Mouse (Mus musculus): ENCODE measurements around the gene Pithd1. TPM values are rescaled to one million over a fixed set of nuclear protein-coding genes. Genes with fewer than 3 reads are reported as not detected.

Gene Pithd1
- polyA plus RNA-seq, 1 experiment from 2014 or later = 66.2 TPM

DNA sequence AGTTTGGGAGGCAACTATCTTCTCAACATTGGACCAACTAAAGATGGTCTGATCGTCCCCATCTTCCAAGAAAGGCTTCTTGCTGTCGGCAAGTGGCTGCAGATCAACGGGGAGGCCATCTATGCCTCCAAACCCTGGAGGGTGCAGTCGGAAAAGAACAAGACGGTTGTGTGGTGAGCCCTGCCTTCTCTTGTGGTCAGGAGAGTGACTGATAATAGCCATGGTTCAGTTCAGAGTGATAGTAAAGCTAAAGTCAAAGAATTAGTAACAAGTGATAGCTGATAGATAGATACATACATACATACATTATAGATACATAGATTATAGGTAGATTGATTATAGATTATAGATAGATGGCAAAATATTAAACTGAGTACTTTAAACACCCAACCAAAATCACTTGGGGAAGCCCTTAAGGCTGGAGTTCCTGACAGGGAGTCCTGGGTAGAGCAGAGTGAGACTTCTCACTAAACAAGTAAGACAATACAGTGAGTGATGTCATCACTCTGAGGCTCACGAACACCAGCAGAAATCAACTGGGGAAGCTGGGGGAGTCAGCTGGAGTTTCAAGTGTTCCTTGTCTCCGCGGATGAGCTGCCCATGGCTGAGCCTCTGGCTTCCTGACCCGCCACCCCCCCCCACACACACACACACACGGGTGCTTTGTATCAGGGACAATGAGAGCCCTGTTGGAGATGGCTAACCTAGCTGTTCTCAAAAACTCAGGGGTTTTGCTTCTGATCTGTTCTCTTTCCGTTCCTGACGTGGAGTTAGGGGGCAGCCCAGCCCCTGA, 52.2 kb downstream of the Pithd1 start:
- Histone ChIP-seq H3K36me3 (replicated peaks) (peaks cover 56% of the 10 kb centered on the region), H3K9me3 (no peaks in the 10 kb centered on the region), H3K4me1 (peaks cover 7% of the 10 kb centered on the region), H3K4me3 (0 out of 2 replicates have a peak overlapping the region, but pooled peaks have one; percentile 0), H3K27me3 (replicated peaks; ENCODE audit: low read depth, poor library complexity, severe bottlenecking) (no peaks in the 10 kb centered on the region), H3K27ac (replicated peaks) (peak overlapping the region; percentile 41)
- DNase-seq (ENCODE audit: low spot score) = peak; percentile 40
- 44% methylated on average over 12 of the region's 12 CpGs for WGBS

DNA sequence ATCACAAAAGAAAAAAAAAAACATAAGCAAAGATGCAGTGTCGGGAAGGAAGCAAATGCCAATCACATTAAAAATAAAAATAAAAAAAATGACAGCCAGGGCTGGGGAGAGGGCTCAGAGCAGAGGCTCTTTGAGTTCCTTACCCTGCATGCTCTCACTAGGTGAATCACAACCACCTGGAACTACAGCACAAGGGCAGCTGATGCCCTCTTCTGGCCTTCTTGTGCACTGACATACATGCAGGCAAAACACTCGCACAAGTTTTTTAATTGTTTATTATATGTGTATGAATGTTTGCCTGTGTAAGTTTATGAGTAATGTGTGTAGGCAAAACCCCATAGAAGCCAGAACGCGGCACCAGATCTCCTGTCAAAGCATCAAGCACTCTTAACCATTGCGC, 55.2 kb downstream of the Pithd1 start:
- peaks cover 7% of the 10 kb centered on the region for H3K4me1 ChIP-seq
- H3K27me3 ChIP-seq (replicated peaks; ENCODE audit: low read depth, poor library complexity, severe bottlenecking) = no peaks in the 10 kb centered on the region
- WGBS = 68% methylated on average over 5 of the region's 5 CpGs
- no peak overlapping the region for H3K4me3 ChIP-seq
- peaks cover 38% of the 10 kb centered on the region for H3K36me3 ChIP-seq (replicated peaks)
- H3K9me3 ChIP-seq = no peaks in the 10 kb centered on the region
- no peak overlapping the region for H3K27ac ChIP-seq (replicated peaks)
- DNase-seq (ENCODE audit: low spot score) = peak; percentile 32

DNA sequence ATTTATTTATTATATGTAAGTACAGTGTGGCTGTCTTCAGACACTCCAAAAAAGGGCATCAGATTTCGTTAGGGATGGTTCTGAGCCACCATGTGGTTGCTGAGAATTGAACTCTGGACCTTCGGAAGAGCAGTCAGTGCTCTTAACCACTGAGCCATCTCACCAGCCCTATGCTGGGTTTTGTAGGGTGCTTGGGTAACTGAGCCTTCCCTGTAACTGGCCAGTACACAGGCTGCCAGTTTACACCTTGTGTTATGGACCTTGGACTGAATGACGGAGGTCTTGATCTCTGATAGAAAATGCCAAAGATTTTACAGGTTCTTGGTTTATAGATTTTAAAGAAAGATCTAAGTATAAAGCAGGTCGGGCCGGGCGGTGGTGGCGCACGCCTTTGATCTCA, 56.8 kb downstream of the Pithd1 start:
- DNase-seq (ENCODE audit: low spot score) = no peak
- peaks cover 51% of the 10 kb centered on the region for H3K36me3 ChIP-seq (replicated peaks)
- WGBS = 93% methylated on average over 8 of the region's 8 CpGs
- no peak overlapping the region for H3K27ac ChIP-seq (replicated peaks)
- no peak overlapping the region for H3K4me3 ChIP-seq
- H3K4me1 ChIP-seq = peaks cover 4% of the 10 kb centered on the region
- no peaks in the 10 kb centered on the region for H3K9me3 ChIP-seq
- H3K27me3 ChIP-seq (replicated peaks; ENCODE audit: low read depth, poor library complexity, severe bottlenecking) = no peaks in the 10 kb centered on the region

DNA sequence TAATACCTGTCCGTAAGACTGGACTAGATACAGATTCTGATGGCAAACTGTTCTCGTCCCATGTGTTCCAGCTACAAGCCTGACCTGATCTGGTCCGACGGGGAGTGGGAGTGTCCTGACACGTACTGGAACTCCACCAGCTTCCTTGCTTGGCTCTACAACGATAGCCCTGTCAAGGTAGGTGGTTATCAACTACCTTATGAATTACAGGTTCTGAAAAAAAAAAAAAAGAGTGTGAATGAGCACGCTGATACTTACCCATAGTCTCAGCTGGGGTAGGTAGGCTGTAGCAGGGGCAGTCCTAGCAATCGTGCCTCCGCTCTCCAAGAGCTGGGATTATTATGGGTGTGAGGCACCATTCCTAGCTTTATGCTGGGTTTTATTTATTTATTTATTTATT, 57.2 kb downstream of the Pithd1 start:
- Histone ChIP-seq H3K4me1 (no peaks in the 10 kb centered on the region; the same call in 1 of the 2 replicates), H3K27ac (replicated peaks) (no peak overlapping the region), H3K4me3 (no peak overlapping the region), H3K36me3 (replicated peaks) (peaks cover 47% of the 10 kb centered on the region), H3K27me3 (replicated peaks; ENCODE audit: low read depth, poor library complexity, severe bottlenecking) (no peaks in the 10 kb centered on the region), H3K9me3 (no peaks in the 10 kb centered on the region)
- 92% methylated on average over 9 of the region's 9 CpGs for WGBS
- DNase-seq (ENCODE audit: low spot score) = no peak

DNA sequence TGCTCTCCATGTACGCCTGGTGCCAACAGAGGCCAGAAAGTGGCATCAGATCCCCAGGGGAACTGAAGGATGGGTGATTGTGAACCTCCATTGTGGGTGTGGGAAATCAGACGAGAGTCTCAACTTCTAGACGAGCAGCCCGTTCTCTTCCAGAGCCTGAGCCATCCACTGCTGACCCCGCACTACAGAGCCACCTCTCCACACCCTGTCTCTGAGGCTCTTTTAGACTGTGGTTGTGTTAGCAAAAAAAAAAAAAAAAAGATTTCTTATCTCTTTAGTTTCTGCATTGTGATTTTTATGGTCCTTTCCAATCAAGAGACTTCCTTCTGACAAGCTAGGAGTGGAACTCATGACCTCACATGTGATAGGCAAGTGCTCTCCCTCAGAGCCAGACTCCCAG, 57.7 kb downstream of the Pithd1 start:
- 89% methylated on average over 5 of the region's 5 CpGs for WGBS
- H3K36me3 ChIP-seq (replicated peaks) = peaks cover 47% of the 10 kb centered on the region

DNA sequence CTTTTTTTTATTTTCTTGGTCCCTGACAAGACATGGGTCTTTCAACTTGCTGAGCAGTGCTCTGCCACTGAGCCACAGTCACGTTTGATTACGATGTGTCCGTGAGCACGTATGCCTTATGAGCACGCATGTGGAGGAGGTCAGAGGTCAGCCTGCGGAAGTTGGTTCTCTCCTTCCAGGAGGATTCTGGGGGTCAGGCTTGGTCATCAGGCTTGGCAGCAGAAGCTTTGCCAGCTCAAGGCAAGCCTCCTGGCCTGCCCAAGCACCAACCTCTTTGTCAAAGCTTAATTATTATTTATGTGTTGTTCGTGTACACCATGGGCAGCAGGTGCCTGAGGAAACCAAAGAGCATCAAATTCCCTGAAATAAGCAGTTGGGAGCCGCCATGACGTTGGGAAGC, 58.7 kb downstream of the Pithd1 start:
- H3K27ac ChIP-seq (replicated peaks) = no peak overlapping the region
- no peaks in the 10 kb centered on the region for H3K9me3 ChIP-seq
- no peak for DNase-seq (ENCODE audit: low spot score)
- no peaks in the 10 kb centered on the region for H3K4me1 ChIP-seq
- no peak overlapping the region for H3K4me3 ChIP-seq
- H3K27me3 ChIP-seq (replicated peaks; ENCODE audit: low read depth, poor library complexity, severe bottlenecking) = no peaks in the 10 kb centered on the region
- WGBS = 81% methylated on average over 9 of the region's 9 CpGs
- peaks cover 44% of the 10 kb centered on the region for H3K36me3 ChIP-seq (replicated peaks)

More for the DNA sequence above, 57.7 kb downstream of the Pithd1 start:
- Histone ChIP-seq H3K27me3 (replicated peaks; ENCODE audit: low read depth, poor library complexity, severe bottlenecking) (no peaks in the 10 kb centered on the region), H3K9me3 (no peaks in the 10 kb centered on the region), H3K4me3 (no peak overlapping the region), H3K4me1 (no peaks in the 10 kb centered on the region), H3K27ac (replicated peaks) (no peak overlapping the region)
- no peak for DNase-seq (ENCODE audit: low spot score)

DNA sequence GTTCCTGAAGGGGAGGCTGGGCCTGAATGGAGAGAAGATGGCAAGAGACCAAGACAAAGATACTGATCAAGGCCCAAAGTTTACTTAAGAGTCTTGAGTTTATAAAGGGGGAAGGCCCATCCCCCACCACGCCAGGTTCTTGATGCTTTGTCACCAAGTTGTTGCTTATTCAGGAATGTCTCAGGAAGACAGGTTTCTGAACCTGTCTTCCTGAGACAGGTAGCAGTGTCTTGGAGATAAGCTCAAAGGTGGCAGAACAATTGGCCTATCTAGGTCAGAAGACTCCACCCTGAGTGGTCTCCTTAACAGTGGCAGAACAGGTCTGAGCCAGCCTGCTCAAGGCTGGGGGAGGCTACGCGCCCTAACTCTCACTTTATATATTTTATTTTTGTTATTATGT, 60.2 kb downstream of the Pithd1 start:
- Histone ChIP-seq H3K4me1 (peaks cover 4% of the 10 kb centered on the region), H3K27ac (replicated peaks) (no peak overlapping the region), H3K9me3 (no peaks in the 10 kb centered on the region), H3K4me3 (no peak overlapping the region), H3K27me3 (replicated peaks; ENCODE audit: low read depth, poor library complexity, severe bottlenecking) (no peaks in the 10 kb centered on the region), H3K36me3 (replicated peaks) (peaks cover 41% of the 10 kb centered on the region)
- WGBS = 94% methylated on average over 3 of the region's 3 CpGs
- no peak for DNase-seq (ENCODE audit: low spot score)

DNA sequence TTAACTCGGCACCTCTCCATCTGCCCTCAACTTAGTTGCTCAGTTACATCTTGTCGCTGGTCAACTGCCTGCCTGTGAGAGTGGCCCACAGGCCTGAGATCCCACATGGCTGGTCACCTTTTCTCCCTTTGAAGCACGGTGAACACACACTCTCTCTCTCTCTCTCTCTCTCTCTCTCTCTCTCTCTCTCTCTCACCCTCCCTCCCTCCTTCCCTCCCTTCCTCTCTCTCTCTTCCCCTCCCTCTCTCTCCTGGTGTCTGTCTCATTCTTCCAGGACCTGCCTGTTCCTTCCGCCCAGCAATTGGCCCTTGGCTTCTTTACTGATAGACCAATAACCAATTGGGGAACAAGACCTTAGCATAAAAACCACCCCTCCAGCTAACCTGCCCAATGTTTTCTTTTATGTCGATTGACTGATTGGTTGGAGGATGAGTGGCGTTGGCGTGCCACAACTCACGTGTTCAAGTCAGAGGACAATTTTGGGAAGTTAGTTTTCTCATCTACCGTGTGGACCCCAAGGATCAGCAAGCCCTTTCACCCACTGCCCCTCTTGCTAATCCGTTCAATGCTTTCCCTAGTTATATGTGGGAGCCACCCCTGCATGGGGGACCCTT, 60.8 kb downstream of the Pithd1 start:
- H3K4me3 ChIP-seq = no peak overlapping the region
- no peak overlapping the region for H3K27ac ChIP-seq (replicated peaks)
- no peaks in the 10 kb centered on the region for H3K9me3 ChIP-seq
- H3K36me3 ChIP-seq (replicated peaks) = peaks cover 38% of the 10 kb centered on the region
- H3K27me3 ChIP-seq (replicated peaks; ENCODE audit: low read depth, poor library complexity, severe bottlenecking) = no peaks in the 10 kb centered on the region
- DNase-seq (ENCODE audit: low spot score) = no peak
- H3K4me1 ChIP-seq = peaks cover 9% of the 10 kb centered on the region
- 88% methylated on average over 10 of the region's 10 CpGs for WGBS

Other genes with a start within 250 kb of the Pithd1 start
- not detected in 2 replicates for gene Myom3, start 227.5 kb downstream of the Pithd1 start, polyA plus RNA-seq (2016; fragmentation: Nextera tagmentation; extraction: Ambion mirVana)
- 377 and 383 TPM in 2 replicates for gene Srsf10, start 131.5 kb downstream of the Pithd1 start, polyA plus RNA-seq (2016; fragmentation: Nextera tagmentation; extraction: Ambion mirVana)
- 177 and 186 TPM in 2 replicates for gene Pnrc2, start 113.4 kb downstream of the Pithd1 start, polyA plus RNA-seq (2016; fragmentation: Nextera tagmentation; extraction: Ambion mirVana)
- gene Cnr2, start 91.9 kb downstream of the Pithd1 start, polyA plus RNA-seq (2016; fragmentation: Nextera tagmentation; extraction: Ambion mirVana) = 0.15 and 0.43 TPM in 2 replicates
- gene Fuca1, start 66.5 kb downstream of the Pithd1 start, polyA plus RNA-seq (2016; fragmentation: Nextera tagmentation; extraction: Ambion mirVana) = 45.4 and 46.8 TPM in 2 replicates
- gene Hmgcl, start 40.8 kb downstream of the Pithd1 start, polyA plus RNA-seq (2016; fragmentation: Nextera tagmentation; extraction: Ambion mirVana) = 64.3 and 68.6 TPM in 2 replicates
- gene Gale, start 23.5 kb downstream of the Pithd1 start, polyA plus RNA-seq (2016; fragmentation: Nextera tagmentation; extraction: Ambion mirVana) = 39.7 and 40.2 TPM in 2 replicates
- gene Lypla2, start 14.6 kb downstream of the Pithd1 start, polyA plus RNA-seq (2016; fragmentation: Nextera tagmentation; extraction: Ambion mirVana) = 207 and 217 TPM in 2 replicates
- 35.0 and 37.5 TPM in 2 replicates for gene Eloa, start 34.5 kb upstream of the Pithd1 start, polyA plus RNA-seq (2016; fragmentation: Nextera tagmentation; extraction: Ambion mirVana)
- gene Rpl11, start 66.2 kb upstream of the Pithd1 start, polyA plus RNA-seq (2016; fragmentation: Nextera tagmentation; extraction: Ambion mirVana) = 516 and 527 TPM in 2 replicates
- 593 and 611 TPM in 2 replicates for gene Id3, start 156.2 kb upstream of the Pithd1 start, polyA plus RNA-seq (2016; fragmentation: Nextera tagmentation; extraction: Ambion mirVana)
- gene E2f2, start 185.1 kb upstream of the Pithd1 start, polyA plus RNA-seq (2016; fragmentation: Nextera tagmentation; extraction: Ambion mirVana) = 6.2 TPM in 2 replicates
- 4.2 and 5.3 TPM in 2 replicates for gene Asap3, start 219.1 kb upstream of the Pithd1 start, polyA plus RNA-seq (2016; fragmentation: Nextera tagmentation; extraction: Ambion mirVana)